Mouse (Mus musculus): ENCODE measurements around the gene Ess2. TPM values are rescaled to one million over a fixed set of nuclear protein-coding genes. Genes with fewer than 3 reads are reported as not detected.
A peak's percentile ranks its signal among the peaks of the same experiment; 100 is the strongest.

Ess2 gene
- polyA plus RNA-seq, 1 experiment from 2014 or later, result 47.8 TPM

DNA sequence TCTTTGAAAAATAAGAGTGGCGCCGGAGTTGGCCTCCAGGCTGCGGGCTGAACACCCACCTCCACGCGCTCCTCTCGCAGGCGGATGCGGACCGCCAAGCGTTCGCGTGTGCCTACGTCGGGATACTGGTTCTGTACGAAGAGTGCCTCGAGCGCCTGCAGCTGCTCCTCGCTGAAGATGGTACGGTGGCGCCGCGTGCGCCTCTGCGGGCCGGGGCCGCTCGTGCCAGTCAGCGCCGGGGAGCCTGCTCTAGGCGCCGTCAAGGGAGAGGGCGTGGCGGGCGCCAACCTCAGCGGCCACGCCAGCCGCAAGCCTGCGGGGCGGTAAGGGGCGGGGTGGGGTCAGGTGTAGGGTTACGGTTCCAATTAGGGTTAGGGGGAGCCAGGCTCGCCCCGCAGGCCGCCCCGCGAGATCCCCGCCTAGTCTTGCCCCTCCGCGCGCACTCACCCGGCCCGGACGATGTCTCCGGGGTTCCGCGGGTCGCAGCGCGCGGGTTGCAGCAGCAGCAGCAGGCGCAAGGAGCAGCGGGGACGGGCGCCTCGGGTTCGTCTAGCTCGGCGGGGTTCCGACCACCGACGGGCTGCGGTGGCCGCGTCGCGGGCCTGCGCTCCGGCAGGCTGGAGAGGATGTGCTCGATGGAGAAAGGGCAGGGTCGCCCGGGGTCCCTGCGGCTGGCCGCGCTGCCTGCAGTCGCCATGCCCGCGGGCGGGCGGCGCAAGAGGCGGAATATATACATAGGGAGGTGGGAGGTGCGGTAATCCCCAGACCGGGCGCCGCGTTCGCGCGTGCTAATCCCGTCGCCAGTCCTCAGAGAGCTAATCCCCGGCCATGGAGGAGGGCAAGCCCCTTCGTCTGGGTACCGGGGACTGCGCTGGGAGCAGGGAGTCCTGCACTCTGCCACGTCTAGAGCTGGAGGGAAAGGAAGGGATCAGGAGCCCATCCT, 3.4 kb upstream of the Ess2 start, which contains the start of gene Gsc2:
Gene Gsc2, minus strand, starts transcription at position 753 of the 943 bp plus-strand sequence.
- H3K9ac ChIP-seq, result peak within 1 kb of the TSS; percentile 60
- WGBS, result under 1% methylated on average over 97 of the region's 106 CpGs
- no peak for ATAC-seq (ENCODE audit: low FRiP score)

DNA sequence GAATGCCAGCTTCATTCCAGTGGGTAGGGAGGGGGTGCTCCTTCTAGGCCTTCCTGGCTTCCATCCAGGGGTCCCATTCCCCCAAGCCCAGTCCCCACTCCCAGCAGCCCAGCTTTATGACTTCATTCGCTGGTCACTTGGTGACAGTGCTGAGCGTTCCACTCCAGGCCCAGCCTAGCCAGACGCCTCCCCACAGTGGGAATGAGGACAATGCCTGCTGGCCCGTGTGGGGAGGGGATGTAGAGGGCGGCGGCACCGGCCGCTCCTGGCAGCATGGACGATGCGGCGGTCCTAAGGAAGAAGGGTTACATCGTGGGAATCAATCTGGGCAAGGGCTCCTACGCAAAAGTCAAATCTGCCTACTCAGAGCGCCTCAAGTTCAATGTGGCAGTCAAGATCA, 12.7 kb downstream of the Ess2 start, which contains the start of the genes Dgcr2 and Tssk2:
Gene Dgcr2, minus strand, starts transcription at position 101 of the 400 bp plus-strand sequence.
Gene Tssk2, plus strand, starts transcription at position 176 of the 400 bp plus-strand sequence.
- peaks cover 66% of the 10 kb centered on the region for H3K36me3 ChIP-seq
- H3K9me3 ChIP-seq, result no peaks in the 10 kb centered on the region
- no peak within 1 kb of the TSS for H3K4me2 ChIP-seq
- no peak within 1 kb of the TSS for H3K4me3 ChIP-seq
- no peaks in the 10 kb centered on the region for H3K27me3 ChIP-seq
- no peak within 1 kb of the TSS for H3K27ac ChIP-seq
- no peak within 1 kb of the TSS for H3K9ac ChIP-seq
- ATAC-seq (ENCODE audit: low FRiP score), result no peak
- H3K4me1 ChIP-seq (replicated peaks), result no peaks in the 10 kb centered on the region
- WGBS, result 90% methylated on average over 14 of the region's 14 CpGs

More for the DNA sequence above, 3.4 kb upstream of the Ess2 start, which contains the start of gene Gsc2:
- H3K27me3 ChIP-seq, result peaks cover 76% of the 10 kb centered on the region
- H3K36me3 ChIP-seq, result no peaks in the 10 kb centered on the region
- H3K27ac ChIP-seq, result no peak within 1 kb of the TSS
- H3K4me1 ChIP-seq (replicated peaks), result peaks cover 25% of the 10 kb centered on the region
- H3K4me3 ChIP-seq, result peak within 1 kb of the TSS; percentile 36
- peaks cover 3% of the 10 kb centered on the region; the same call in 1 of the 2 replicates for H3K9me3 ChIP-seq
- peak within 1 kb of the TSS; percentile 54 for H3K4me2 ChIP-seq

DNA sequence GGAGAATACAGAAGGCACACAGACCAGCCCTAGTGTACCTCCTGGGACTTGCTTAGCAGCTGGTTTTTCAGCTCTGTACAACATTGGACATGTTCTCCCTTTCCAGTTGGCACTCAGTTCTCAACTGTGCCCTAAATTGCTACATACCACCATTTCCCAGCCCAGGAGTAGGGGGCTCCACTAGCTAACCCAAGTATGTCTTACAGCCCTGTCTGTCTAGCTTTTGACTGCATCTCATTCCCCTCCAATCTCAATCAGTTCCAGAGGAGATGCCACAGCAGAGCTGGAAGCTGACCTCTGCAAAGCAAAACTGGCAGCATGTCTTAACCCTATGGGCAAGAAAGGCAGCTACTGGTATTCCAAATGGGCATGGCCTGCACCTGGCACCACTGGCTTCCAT, 15.1 kb downstream of the Ess2 start:
- Histone ChIP-seq H3K27ac (no peak overlapping the region), H3K9me3 (no peaks in the 10 kb centered on the region), H3K27me3 (no peaks in the 10 kb centered on the region), H3K4me1 (replicated peaks) (peaks cover 10% of the 10 kb centered on the region), H3K9ac (no peak overlapping the region), H3K4me2 (no peak overlapping the region), H3K36me3 (peaks cover 42% of the 10 kb centered on the region), H3K4me3 (no peak overlapping the region)
- ATAC-seq (ENCODE audit: low FRiP score), result no peak

DNA sequence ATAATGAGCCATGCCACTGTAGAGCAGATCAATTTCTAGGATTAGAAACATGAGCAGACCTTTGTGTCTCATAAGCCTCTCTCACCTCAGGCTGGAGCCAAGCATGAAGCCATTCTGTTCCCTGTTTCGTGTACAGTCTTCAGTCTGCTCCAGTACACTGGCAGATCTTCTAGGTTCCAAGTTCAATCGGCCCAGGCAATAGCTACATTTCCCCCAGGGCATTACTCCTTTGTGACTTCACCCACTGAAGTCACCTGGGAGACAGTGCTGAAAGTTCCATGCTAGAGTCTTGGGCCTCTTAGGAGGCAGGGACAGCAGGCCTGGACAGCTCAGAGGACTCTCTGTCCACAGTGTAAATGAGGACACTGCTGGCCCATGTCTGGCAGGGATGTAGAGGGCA, 17.2 kb downstream of the Ess2 start, which contains the start of gene Tssk1:
Gene Tssk1, plus strand, starts transcription at position 301 of the 400 bp plus-strand sequence.
- H3K4me2 ChIP-seq, result no peak within 1 kb of the TSS
- ATAC-seq (ENCODE audit: low FRiP score), result no peak
- WGBS, result 84% methylated on average over 2 of the region's 2 CpGs

DNA sequence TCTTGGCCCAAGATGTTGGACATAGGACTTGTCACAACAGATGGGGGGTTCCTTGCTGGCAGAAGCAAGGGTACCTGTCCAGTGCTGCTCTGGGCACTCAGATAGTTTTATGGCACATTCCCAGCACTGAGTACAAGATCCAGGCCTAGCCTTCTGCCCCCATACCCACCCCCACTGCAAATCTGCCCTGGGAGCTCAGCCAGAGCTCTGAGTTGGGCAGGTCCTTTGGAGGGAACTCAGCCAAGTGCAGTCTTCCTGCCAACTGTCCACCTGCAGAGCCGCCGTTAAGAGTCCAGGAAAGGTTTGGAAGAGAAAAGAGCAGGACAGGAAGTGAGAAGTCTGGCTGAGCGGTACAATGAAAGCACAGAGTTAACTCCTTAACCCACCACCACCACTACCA, 18.5 kb downstream of the Ess2 start:
- H3K36me3 ChIP-seq, result 0 out of 2 replicates have a peak, but pooled peaks cover 9% of the 10 kb centered on the region
- no peak overlapping the region for H3K9ac ChIP-seq
- H3K9me3 ChIP-seq, result no peaks in the 10 kb centered on the region
- H3K4me2 ChIP-seq, result peak overlapping the region; percentile 56; the same call in 1 of the 2 replicates
- ATAC-seq (ENCODE audit: low FRiP score), result no peak
- H3K4me3 ChIP-seq, result no peak overlapping the region
- no peaks in the 10 kb centered on the region for H3K27me3 ChIP-seq
- H3K4me1 ChIP-seq (replicated peaks), result peaks cover 26% of the 10 kb centered on the region
- peak overlapping the region; percentile 78; the same call in 1 of the 2 replicates for H3K27ac ChIP-seq
- 80% methylated on average over 3 of the region's 3 CpGs for WGBS

More for the DNA sequence above, 17.2 kb downstream of the Ess2 start, which contains the start of gene Tssk1:
- H3K9ac ChIP-seq, result no peak within 1 kb of the TSS
- no peaks in the 10 kb centered on the region for H3K27me3 ChIP-seq
- H3K36me3 ChIP-seq, result peaks cover 20% of the 10 kb centered on the region
- H3K27ac ChIP-seq, result no peak within 1 kb of the TSS
- peaks cover 26% of the 10 kb centered on the region for H3K4me1 ChIP-seq (replicated peaks)
- no peaks in the 10 kb centered on the region for H3K9me3 ChIP-seq
- H3K4me3 ChIP-seq, result no peak within 1 kb of the TSS

DNA sequence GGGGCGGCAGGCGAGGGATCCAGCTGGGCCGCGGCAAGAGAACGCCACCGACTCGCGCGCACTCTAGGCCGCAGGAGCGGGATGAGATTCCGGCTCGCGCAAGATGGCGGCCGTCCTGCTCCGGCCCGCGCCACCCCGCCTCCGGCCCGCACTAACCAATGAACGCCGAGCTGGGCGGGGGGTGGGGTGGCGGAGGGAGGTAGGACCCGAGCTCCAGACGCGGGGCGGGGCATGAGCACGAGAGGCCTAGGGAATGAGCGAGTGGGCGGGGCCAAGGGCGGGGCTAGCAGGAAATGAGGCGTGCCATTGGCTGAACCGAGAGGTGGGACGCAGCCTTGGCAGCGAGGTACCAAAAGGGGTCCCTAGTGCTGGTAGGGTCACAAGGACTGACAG, 19.6 kb downstream of the Ess2 start, which contains the start of gene Gm20518:
Gene Gm20518, minus strand, starts transcription at position 105 of the 393 bp plus-strand sequence.
- peaks cover 30% of the 10 kb centered on the region for H3K4me1 ChIP-seq (replicated peaks)
- peak within 1 kb of the TSS; percentile 99 for H3K9ac ChIP-seq
- peak within 1 kb of the TSS; percentile 99 for H3K27ac ChIP-seq
- 0 out of 2 replicates have a peak, but pooled peaks cover under 1% of the 10 kb centered on the region for H3K36me3 ChIP-seq
- H3K4me3 ChIP-seq, result peak within 1 kb of the TSS; percentile 80
- under 1% methylated on average over 35 of the region's 38 CpGs for WGBS
- ATAC-seq (ENCODE audit: low FRiP score), result peak; percentile 98
- H3K27me3 ChIP-seq, result no peaks in the 10 kb centered on the region
- H3K9me3 ChIP-seq, result no peaks in the 10 kb centered on the region
- peak within 1 kb of the TSS; percentile 93 for H3K4me2 ChIP-seq

DNA sequence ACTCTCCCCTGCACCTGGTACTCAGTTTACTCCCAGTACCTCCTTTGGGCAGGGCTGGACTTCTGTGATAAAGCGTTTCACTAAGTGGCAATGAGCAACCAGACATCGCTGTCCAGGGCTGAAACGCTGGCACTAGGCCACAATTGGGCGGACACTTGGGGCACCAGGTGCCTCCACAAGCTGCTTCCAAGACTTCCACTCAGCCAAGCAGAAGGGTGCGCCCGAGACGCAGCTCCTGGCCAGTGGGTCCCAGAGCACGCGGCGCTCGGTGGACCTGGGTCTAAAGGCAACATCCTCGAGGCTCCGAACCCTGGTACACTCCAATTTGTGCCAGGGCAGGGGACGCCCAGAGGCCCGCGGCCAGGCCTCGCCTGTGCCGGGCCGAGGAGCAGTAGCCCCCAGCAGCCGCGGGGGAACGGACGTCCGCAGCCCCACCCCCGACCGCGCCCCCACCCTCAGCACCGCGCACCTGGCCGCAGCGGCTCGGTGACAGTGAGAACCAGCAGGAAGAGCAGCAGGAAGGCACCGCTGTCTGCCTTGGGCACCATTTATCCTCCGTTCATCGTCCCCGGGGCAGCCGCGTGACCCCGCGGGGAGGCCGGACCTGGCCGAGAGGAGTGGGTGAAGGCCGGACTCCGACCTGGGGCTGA, 20.1 kb downstream of the Ess2 start:
- Histone ChIP-seq H3K4me1 (replicated peaks) (peaks cover 33% of the 10 kb centered on the region), H3K4me2 (peak overlapping the region; percentile 93), H3K9ac (peak overlapping the region; percentile 99), H3K9me3 (no peaks in the 10 kb centered on the region), H3K36me3 (no peaks in the 10 kb centered on the region; the same call in 1 of the 2 replicates), H3K27me3 (no peaks in the 10 kb centered on the region), H3K4me3 (peak overlapping the region; percentile 80), H3K27ac (peak overlapping the region; percentile 99)
- WGBS, result under 1% methylated on average over 44 of the region's 44 CpGs
- ATAC-seq (ENCODE audit: low FRiP score), result peak; percentile 70

DNA sequence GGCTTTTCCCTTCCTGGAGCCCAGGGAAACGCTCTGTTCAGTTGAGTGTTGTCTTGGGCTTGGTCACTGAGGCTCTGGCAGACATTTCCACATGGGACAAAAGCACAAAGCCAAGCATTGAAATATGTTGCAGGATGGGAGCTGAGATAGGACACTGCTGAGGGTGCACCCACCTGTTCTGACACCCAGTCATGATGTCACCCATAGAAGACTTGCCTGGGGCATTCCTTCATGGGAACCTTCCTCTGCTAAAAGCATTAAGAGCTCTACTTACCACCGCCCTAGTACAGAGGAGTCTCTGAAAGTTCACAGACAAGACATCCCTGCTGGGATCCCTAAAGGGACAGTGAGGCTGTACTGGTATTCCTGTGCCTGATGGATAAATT, 20.8 kb downstream of the Ess2 start:
- H3K4me2 ChIP-seq, result peak overlapping the region; percentile 93
- H3K27me3 ChIP-seq, result no peaks in the 10 kb centered on the region
- H3K4me3 ChIP-seq, result peak overlapping the region; percentile 80
- no peak for ATAC-seq (ENCODE audit: low FRiP score)
- no peaks in the 10 kb centered on the region for H3K9me3 ChIP-seq
- H3K9ac ChIP-seq, result peak overlapping the region; percentile 99
- H3K27ac ChIP-seq, result peak overlapping the region; percentile 99; the same call in 1 of the 2 replicates
- peaks cover 40% of the 10 kb centered on the region for H3K4me1 ChIP-seq (replicated peaks)
- H3K36me3 ChIP-seq, result no peaks in the 10 kb centered on the region; the same call in 1 of the 2 replicates
- 43% methylated on average over 2 of the region's 2 CpGs for WGBS

DNA sequence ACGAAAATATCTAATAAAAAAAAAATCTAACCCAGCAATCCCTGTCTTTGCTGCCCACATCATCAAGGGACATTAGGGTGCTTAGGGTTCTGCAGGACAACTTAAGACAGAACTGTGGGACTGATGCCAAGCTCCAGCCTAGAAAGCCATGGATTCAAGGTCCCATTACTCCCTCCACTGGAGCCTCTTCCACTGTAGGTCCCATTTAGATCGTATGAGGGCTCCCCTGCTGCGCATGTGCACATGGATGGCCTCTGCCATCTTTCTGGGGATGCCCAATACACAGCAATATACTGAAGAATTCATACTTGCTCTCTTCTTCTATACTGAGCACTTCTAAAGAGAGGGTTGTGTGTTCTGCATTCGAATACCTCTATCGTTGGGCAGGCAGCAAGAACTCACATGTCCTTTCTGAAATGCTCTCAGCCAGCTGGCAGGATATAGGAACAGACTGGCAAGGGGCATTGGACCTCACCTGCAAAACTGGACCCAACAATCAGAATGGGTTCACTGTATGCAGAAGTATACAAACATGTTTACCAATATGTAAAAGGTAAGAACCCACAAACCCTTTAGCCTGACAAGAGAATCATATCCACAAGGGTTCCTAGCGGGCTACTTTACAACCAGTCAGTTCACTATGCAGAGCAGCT, 21.3 kb downstream of the Ess2 start:
- no peaks in the 10 kb centered on the region for H3K27me3 ChIP-seq

DNA sequence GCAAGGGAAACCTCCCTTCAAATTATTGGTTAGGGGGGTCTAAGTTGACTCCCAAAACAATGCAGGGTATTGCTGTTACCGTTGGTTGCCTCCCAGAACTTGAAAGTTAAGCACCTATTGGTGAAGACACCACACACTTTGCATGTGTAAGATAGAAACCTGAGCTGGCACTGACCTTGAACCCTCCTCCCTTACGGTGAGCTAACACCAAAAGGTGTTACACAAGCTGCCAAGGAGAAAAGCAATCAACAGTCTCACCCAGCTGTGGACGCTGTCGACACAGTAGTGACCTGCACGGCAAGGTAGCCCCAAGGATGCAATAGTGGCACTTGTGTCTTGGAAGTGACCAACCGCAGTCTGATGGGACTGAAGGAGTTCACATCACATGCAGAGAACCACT, 27.0 kb downstream of the Ess2 start:
- peaks cover 12% of the 10 kb centered on the region for H3K36me3 ChIP-seq
- H3K9me3 ChIP-seq, result no peaks in the 10 kb centered on the region
- H3K4me3 ChIP-seq, result no peak overlapping the region
- WGBS, result 90% methylated on average over 6 of the region's 6 CpGs
- no peak for ATAC-seq (ENCODE audit: low FRiP score)
- H3K4me1 ChIP-seq (replicated peaks), result peaks cover 36% of the 10 kb centered on the region
- no peak overlapping the region for H3K4me2 ChIP-seq
- no peak overlapping the region for H3K9ac ChIP-seq
- H3K27me3 ChIP-seq, result no peaks in the 10 kb centered on the region
- H3K27ac ChIP-seq, result no peak overlapping the region

More for the DNA sequence above, 21.3 kb downstream of the Ess2 start:
- Histone ChIP-seq H3K4me2 (peak overlapping the region; percentile 93), H3K4me1 (replicated peaks) (peaks cover 45% of the 10 kb centered on the region), H3K9me3 (no peaks in the 10 kb centered on the region), H3K4me3 (peak overlapping the region; percentile 80), H3K9ac (peak overlapping the region; percentile 99), H3K27ac (no peak overlapping the region), H3K36me3 (no peaks in the 10 kb centered on the region; the same call in 1 of the 2 replicates)
- WGBS, result 84% methylated on average over 6 of the region's 6 CpGs
- ATAC-seq (ENCODE audit: low FRiP score), result no peak

DNA sequence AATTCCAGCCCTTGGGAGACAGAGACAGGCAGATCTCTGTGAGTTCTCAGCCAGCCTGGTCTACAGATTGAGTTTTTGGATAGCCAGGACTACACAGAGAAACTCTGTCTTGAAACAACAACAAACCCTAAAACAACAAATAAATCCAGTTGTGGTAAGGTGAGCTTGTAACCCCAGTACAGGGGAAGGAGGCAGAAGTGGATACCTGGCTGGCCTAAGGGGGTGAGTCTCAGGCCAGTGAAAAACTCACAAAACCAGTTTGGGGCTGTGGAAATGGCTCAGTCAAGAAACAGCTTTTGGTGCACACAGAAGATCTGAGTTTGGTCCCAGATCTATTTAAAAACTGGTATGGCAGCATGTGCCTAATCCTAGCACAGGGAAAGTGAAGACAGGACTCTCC, 29.0 kb downstream of the Ess2 start:
- Histone ChIP-seq H3K4me1 (replicated peaks) (peaks cover 36% of the 10 kb centered on the region), H3K4me2 (no peak overlapping the region), H3K36me3 (peaks cover 23% of the 10 kb centered on the region), H3K9ac (no peak overlapping the region), H3K27ac (no peak overlapping the region), H3K4me3 (no peak overlapping the region), H3K9me3 (no peaks in the 10 kb centered on the region), H3K27me3 (no peaks in the 10 kb centered on the region)
- no peak for ATAC-seq (ENCODE audit: low FRiP score)

All from hindbrain, embryonic 13.5 days (tissue).